Mouse (Mus musculus) thymus, adult 18-20 months (tissue): ENCODE results near the gene Cdkl4.
"Not testable (repeated sequence)": the region's sequence is repeated elsewhere in the genome, so short reads cannot be mapped to it uniquely, and the experiment has no call there.

Experiments
- DNase-seq, 2 experiments: peaks; one replicate each; pipeline ENCODE4 v3.0.0; 2022; ENCODE audit warnings: mixed read lengths in 2 of 2

Cdkl4 gene

DNA sequence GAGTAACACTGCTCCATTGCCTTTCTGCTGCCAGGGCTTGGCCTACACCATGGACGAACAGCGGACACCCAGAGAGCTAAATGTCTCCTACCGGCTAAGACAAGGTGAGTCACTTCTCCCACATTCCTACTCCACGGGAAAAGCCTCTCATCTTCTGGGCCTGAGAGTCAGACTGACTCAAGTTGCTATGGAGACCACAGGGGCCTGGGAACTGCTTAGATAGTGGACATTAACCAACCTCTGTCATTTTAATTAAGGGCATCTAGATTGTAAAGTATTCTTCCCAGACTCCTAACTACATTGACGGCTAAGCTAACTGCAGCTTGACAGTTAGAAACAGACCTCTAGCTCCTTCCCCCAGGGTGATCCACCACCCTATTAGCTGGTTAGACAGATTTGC lies 14.8 kb downstream of the Cdkl4 start:
- no peak for DNase-seq

DNA sequence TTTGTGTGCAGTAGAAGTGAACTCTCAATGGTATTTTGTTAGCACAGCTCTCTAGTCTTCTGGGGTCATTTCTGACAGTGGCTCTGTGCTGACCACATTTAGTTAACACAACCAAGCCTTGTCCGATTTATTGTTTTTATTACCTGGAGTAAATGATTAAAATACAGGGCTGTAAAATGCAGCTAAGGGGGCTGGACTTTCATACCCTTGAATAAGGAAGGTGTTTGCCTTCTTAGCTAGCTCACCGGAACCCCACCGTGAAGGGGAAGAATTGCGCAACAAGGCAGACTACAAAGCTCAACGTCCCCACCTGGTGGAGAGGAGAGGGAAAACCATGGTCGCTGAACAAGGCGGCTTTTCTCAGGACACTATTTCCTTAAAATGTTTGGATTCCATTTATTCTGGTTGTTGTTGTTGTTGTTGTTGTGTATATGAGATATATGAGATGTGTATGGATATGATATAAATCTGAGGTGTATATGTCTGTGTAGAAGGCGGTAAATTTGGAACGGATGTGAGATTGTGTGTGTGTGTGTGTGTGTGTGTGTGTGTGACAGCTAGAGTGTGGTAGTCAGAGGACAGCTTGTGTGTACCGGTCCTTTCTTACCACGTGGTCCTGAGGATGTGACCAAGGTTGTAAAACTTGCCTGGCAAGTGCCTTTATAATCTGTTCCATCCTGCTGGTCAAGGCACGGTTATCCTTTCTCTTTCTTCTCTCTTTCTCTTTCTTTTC lies 16.8 kb downstream of the Cdkl4 start:
- DNase-seq = peak; percentile 28 to 55

DNA sequence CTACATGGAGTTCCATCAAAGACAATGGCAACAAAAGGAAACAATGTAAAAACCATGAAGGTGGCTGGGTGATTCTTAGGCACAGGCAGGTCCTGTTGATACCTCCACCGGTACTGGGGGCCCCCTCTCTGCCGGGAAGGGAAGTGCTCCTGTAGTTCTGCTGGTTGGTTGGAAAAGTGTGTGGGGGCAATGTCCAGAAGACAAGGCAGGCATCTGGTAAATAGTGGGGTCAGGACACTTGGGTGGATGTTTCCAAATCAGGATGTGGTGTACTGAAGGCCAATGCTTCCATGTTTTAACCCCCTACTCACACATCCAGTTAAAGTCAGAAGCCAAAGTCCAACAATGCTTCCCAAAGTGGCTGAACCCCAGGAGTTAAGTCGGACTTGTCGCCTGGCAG lies 17.9 kb downstream of the Cdkl4 start:
- no peak for DNase-seq

DNA sequence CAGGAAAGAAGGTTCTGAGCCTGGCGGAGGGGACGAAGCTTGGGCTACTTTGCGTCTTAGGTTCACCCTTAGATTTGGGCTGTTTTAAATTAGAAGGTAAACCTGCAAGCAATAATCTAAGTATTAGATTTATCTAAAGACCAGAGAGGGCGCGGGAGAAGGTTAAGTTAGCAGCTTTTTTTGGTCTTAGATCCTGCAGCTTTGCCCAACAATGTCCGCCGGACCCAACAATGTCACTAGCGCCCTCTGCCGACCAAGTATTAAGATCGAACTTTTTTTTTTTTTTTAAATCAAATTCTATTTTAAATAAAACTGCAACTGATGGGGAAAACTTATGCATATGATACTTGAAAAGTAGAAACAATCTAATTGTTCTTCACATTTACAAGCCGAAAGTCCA lies 18.6 kb downstream of the Cdkl4 start:
- no peak for DNase-seq

DNA sequence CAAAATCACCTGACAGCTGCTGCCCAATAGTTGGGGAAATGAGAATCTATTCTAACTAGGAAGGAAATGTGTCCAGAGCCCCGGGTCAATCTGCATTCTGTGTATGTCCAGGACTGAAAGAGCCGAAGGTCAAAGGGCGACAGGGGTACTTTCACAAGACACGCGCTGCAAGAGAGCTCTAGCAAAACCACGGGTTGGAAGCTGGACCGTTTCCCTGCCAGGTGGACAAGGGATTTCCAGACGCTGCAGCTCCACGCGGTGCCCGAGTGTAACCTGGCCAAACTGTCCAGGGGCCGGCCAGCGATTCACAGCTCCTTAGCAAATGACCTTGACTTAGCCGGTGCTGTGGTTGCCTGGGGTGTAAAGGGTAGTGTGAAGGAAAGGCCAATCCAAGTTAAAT lies 19.0 kb downstream of the Cdkl4 start:
- no peak for DNase-seq

DNA sequence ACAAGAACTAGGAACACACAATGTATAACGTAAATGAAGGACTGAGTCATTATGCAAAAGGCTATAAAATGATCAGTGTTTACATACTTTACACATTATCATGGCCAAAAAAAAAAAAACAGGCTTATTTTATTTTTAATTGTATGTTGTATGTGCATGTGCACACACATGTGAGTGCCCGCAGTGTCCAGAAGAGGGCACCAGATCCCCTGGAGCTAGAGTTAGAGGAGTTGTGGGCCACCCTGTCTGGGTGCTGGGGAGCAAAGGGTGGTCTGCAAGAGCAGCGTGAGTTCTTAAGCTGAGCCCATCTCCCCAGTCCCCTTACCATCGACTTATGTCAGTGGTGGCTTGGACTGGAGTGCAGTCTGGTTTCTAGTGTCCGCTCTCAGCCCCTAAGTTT lies 20.2 kb downstream of the Cdkl4 start:
- DNase-seq = no peak

DNA sequence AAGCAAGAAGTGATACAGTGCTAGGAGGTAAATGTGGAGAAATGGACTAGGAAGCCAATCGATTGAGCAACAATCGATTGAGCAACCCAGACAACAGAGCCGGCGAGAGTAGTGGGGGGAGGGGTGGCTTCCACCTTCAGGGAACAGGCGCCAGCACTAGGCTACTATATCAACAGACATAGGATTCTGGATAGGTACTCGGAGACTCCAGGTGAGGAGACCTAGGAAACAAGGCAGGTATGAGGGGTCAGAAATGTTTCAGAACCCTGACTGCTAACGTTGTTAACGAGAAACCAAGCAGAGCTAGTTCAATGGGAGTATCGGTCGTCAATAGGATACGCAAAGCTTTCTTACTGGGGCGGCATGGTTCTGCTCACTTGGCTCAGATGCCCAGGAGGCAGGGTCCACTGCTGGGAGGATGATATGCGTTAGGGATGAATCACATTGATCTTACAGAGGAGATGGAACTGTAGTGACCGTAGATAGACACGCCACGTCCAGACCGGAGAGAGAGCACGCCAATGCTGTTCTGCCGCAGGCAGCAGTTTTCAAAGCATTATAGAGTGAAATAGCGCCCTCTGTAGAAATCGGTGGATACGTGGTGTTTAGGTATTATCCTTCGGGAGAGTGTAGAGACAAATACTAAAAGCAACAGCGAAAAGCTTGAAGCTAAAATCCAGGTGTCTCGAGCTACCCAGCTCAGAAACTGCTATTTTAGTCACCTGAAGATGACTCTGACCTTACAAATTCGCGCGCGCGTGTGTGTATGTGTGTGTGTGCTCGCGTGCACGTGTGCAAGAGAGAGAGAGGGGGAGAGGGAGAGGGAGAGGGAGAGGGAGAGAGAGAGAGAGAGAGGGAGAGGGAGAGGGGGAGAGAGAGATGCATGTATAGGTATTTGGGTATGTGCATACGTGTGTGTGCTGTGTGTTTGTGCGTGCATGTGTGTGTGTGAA lies 24.0 kb downstream of the Cdkl4 start:
- DNase-seq = peak; percentile 23 to 47

DNA sequence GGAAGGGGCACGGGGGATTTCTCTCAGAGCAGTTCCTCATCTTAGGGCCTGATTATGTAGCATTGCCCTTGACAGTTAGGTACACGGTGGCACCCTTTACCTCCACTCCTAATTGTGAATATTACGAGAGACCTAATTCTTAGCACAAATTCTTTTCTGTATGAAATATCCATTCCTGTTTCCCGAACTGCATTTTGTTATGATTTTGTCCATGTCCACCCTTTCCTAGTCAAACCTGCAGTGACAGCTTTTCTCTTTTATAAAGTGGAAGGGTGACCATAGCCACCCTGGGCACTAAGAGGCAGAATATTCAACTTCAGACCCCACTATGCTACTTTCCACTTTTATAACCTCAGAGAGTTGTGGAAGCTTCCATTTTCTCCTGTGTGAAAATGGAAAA lies 25.0 kb downstream of the Cdkl4 start:
- DNase-seq = no peak

DNA sequence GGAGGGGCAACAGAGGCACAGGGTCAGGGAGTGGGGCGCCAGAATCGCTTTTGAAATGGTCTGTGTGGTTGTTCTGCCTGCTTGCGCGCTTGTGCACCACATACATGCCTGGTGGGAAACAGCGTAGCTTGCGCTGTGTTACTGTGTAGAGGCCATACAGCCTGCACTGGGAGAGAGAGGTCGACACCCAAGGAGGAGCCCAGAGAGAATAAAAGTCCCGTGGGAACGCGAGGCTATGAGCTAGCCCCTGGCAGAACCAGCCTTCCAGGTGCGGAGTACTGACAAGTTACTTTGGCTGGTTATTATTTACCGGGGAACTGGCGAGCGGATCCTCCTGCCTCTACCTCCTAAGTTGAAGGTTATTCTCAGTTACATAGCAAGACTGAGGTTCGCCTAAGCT lies 26.6 kb downstream of the Cdkl4 start:
- DNase-seq = no peak

DNA sequence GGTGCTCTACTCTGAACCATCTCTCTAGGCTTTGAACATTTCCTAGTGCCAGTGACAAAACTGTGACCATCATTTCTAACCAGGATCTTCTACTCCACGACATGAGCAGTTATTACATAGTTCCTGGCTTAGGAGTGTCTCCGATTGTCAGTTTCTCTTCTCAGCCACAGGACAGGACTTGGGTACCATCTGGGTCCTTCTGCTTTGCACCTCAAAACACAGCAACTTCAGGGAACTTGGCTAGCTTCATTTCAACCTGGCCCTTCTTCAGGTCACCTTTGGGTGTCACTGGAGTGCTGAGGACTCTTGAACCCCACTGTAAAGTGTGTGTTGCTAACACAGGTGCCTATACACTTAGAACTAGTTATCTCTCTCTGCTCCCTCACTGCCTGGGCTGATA lies 30.8 kb downstream of the Cdkl4 start:
- DNase-seq = no peak

DNA sequence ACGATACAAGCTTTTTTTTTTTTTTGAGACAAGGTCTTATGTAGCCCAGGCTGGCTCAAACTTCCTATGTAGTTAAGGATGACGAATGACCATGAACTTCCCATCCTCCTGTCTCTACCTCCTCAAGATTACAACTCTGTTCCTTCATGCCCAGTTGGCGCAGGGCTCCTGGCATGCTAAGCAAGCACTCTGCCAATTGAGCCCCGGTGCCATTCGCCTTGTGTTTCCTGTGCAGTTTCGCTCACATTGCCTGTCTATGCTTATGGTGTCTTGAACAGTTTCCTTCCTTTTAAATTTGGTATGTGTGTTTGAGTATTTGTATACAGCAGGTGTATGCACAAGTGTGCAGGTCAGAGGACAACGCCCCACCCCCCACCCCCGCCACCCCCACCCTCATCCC lies 31.4 kb downstream of the Cdkl4 start:
- no peak for DNase-seq

DNA sequence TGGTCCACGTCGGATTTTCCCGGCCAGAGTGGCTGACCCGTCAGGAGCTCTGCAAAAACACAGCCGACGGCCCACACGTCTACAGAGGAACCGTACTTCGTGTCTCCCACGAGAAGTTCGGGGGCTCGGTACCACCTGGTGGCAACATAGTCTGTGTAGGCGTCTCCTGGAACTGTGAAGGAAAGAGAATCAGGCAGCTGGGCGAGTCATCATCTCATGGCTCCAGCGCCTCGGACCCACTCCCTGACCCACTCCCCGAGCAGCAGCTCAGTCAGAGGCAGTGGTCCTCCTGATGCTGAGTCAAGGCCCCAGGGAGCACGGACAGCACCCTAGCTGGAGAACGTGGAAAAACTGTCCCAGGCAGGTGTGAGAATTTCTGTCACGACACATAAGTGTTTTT lies 34.0 kb downstream of the Cdkl4 start:
- no peak for DNase-seq

DNA sequence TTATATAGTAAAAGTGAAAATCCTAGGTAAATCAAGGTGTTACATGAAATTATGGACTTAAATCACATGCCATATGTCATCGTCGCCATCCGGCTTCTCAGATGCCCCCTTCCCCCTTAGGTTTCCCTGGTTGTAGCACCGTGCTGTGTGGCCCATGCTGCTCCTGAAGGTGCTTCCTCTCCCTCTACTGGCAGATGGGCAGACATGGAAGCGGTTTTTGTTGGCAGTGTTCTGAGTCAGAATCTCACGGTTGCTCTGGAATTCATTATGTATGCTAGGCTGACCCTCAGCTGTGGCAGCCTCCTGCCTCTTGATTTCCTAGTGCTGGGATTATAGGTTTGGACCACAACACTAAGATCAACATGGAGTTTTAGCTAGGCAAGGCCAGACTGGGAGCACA lies 40.5 kb downstream of the Cdkl4 start:
- no peak for DNase-seq

DNA sequence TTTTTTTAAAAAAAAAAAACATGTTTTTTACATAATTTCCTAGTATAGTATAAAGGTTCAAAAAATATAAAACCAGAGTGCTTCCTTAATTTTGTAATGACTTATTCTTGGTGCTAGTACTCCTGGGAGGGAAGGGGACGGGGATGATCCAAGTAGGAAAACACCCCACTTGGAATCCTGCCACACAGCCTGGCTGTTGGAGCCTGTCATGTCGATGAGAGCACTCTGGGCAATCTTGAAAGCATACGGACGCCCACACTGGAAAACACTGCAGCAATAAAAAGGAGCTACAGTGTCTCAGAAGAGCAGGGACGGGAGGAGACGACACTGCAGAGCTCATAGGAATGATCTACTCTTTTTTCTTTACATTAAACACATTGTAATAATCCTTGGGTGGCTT lies 42.0 kb downstream of the Cdkl4 start:
- no peak for DNase-seq

DNA sequence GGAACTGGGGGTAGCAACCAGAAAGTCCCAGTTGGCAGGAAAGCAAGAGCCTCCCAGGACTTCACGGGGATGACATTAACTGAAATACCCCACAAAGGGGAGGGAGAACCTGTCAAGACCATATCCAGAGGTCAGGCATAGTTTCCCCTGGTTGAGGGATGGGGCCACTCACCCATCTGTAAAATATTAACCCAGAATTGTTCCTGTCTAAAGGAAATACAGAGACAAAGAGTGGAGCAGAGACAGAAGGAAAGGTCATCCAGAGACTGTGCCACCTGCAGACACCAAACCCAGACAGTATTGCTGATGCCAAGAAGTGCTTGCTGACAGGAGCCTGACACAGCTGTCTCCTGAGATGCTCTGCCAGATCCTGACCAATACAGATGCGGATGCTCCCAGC lies 46.3 kb downstream of the Cdkl4 start:
- DNase-seq = not testable (repeated sequence)

DNA sequence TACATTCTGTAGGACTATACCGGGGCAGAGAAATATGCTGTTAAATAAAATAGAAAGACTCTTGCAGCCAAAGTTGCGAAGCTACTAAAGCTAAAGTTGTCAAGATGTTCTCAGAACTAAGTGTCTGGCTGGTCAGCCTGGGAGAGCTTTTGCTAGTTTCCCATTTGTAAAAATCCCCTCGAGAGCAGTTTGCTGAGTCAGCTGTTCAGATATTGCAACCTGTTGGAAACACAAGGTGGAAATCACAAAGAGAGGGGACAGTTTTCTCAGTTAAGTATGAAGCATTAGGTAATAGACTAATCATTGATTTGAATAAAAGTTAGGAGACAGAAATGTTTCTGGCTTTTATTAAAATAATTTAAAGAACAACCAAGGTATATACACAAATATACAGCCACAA lies 54.4 kb downstream of the Cdkl4 start:
- DNase-seq = no peak

DNA sequence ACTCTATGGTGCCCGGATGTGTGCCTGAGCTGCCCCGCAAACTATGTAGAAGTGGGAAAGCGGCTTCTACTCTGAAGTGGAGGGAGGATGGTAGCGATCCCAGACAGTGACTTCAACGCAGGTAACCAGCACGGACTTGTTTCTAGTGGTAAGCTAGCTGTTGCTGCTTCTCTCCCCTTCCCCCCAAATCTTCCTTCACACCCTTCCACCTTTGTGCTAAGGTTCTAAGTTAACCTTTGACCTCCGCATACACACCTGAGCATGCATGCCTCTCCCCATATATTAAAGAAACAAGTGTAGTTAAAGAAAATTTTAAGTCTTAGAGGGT lies 55.4 kb downstream of the Cdkl4 start:
- no peak for DNase-seq

DNA sequence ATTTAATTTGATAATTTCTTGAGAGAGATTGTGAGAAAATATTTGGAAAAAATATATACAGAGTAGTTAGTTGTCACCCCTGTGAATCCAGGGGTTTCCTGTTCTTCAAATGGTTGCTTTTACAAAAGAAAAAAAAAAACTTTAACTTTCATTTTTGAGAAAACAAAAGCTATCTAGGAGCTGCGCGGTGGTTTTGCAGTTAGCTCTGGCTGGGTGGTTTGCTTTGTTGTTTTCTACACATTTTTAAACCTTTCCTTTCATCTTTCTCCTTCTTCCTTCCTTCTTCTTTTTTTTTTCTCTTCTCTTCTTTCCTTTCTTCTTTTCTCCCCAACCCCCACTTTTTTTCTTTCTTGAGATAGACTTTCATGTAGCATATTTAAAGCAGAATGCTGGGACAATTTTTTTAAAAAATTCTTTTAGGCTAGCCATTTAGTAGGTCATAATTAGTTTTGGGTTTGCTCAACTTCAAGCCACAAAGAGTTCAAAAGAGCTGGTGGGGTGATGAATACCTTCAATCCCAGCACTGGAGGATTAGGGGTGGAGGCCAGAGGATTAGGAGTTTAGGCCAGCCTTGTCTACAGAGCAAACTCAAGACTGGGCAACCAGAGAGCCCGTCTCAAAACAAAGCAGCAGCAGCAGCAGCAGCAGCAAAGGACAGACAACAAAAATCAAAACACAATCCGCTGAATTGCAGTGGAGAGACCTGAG lies 55.9 kb downstream of the Cdkl4 start:
- no peak for DNase-seq

DNA sequence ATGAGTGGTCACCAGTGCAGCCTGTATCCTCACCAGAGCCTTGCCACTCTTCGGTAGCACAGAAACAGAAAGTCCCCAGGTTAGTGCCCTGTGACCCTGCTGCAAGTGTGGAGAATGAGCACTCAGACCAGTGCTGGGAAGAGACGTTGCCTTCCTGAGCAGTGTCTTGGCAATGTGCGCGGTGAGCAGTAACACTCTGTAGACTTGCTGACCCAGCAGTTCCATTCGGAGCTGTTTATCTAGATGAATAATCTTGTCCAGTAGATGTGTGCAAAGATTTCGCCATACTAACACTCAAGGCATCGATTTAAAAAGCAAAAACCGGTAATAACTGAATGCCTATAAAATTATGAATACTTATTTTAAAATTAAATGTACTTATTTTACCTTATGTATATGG lies 57.1 kb downstream of the Cdkl4 start:
- no peak for DNase-seq

DNA sequence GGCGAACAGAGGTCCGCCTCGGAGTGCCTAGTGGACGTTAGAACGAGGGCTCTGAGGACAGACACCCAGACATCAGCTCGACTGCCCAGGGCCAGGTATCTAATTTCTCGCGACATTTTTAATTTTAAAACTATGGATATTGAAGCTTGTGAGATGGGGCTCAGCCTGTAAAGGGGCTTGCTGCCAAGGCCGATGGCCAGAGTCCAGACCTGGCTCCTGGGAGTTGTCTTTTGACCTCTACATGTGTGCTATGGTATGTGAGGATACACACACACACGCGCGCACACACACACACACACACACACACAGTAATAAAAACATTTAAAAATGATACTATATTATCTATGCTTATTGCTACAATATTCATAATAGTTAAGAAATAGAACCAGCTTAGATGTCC lies 58.8 kb downstream of the Cdkl4 start:
- DNase-seq = no peak

DNA sequence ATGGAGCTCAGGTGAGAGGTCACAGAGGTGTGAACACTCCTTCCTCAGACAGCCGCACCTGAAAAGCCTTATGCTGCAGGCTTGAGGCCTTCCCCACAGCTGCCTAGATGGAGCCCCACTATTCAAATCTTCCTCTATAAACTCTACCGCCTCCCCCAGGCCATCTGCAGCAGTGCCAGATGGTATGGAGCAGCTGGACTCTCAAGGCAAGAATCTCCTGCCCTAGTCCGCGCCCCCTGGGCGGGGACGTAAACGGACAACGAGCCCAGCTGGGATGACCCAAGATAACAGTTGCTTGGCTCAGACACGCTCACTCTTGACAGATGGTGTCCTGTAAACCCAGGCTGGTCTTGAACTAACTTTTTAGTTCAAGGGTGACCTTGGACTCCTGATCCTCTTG lies 60.4 kb downstream of the Cdkl4 start:
- DNase-seq = no peak

DNA sequence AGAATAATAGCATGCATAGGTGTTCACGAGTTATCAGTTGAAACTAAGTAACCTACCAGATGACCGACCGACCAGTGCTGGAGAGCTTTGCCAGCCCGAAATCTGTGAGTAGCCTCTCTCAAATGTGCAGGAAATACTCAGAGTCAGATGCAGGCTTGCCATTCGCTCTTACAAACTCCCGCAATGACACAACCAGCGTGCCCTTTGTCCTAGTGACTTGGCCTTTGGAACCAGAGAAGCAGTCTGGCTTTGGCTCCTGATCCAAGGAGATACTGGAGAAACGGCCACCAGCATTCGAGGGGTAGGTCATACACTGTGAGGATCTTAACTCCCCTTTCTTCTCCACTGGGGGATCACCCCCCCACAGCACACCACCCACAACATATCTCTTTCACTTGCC lies 61.7 kb downstream of the Cdkl4 start:
- DNase-seq = no peak

DNA sequence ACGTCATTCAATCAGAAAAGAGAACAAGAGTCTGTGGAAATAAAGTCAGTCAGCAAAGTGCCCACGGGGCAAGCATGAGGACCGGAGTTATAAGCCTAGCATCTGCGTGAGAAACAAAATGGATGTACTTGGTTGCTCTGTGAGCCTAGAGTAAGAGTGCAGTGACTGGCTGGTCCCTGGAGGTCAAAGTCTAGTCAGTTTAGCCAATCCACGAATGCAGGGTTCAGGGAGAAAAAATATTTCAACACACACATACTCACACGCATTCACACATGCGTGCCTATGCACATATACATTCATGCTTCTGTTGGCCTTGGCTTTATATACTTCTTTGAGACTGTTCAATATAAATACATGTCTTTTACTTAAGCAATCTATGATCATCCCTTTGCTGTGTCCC lies 62.1 kb downstream of the Cdkl4 start:
- DNase-seq = no peak

DNA sequence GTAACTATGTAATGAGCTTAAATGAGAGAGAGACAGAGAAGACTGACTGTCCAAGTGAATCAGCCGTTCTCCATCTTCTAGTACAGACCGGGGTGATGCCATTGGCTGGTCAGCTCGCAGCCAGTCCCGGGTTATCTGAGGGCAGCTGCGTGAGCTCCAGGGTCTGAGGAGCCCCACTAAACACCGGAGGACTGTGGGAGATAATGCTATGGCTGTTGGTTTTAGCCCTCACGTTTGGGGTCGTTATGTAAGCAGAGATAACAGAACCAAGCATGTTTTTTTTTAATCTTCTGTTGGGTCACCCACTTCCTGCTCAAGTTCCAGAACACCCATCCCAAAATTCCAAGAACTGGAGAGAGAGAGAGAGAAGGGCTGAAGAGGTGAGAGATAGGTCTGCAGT lies 63.8 kb downstream of the Cdkl4 start:
- DNase-seq = no peak
